Mouse (Mus musculus): ENCODE results near the gene Neurl1a. TPM values are rescaled to one million over a fixed set of nuclear protein-coding genes. Genes with fewer than 3 reads are reported as not detected.

The Neurl1a gene
- polyA plus RNA-seq, 1 experiment from 2014 or later: 3.9 TPM

DNA sequence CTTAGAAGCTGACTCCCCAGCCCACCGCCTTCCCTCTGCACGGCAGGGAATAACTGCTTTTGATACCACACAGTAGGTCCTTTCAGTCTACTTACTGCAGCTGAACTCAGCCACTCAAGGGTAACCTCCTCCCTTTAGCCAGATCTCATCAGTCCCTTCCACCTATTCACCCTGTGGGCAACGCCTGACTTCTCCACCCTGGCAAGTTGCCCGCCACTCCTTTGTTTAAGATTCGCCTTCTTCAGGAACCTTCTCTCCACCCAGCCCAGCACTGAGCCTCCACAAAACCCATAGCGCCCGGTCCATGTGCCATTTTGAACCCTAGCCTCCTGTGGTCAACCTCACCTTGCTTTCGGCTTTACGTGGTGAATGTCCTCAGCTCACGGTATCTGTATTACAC lies 124.5 kb downstream of the Neurl1a start:
- WGBS: 65% methylated on average over 10 of the region's 10 CpGs
- ATAC-seq (ENCODE audit: low FRiP score, low TSS enrichment): peak; percentile 68
- Histone ChIP-seq H3K4me2 (replicated peaks; ENCODE audit: low read depth) (no peak overlapping the region), H3K4me3 (ENCODE audit: low read depth, low read length) (no peak overlapping the region), H3K9me3 (ENCODE audit: control insufficient read depth, low read length) (no peaks in the 10 kb centered on the region), H3K36me3 (ENCODE audit: control insufficient read depth, insufficient read depth, low read length) (peaks cover 8% of the 10 kb centered on the region; the same call in 1 of the 2 replicates), H3K9ac (ENCODE audit: low read length) (no peak overlapping the region; the same call in 1 of the 2 replicates), H3K4me1 (replicated peaks; ENCODE audit: control insufficient read depth, insufficient read depth) (peaks cover 21% of the 10 kb centered on the region), H3K27ac (replicated peaks) (peak overlapping the region; percentile 88), H3K27me3 (ENCODE audit: control insufficient read depth, insufficient read depth, low read length) (no peaks in the 10 kb centered on the region)
- TF ChIP-seq CTCF (IDR thresholded peaks at IDR 0.05; ENCODE audit: low read depth): no peak
- TF ChIP-seq EP300 (optimal IDR thresholded peaks at IDR 0.05): no peak
- peak; percentile 89 for DNase-seq (ENCODE audit: low spot score)

GRCm38 (mm10) chr19:47304170-47304745 lies 125.6 kb downstream of the Neurl1a start:
- Histone ChIP-seq H3K9ac (ENCODE audit: low read length) (no peak overlapping the region), H3K4me2 (replicated peaks; ENCODE audit: low read depth) (no peak overlapping the region), H3K27ac (replicated peaks) (0 out of 2 replicates have a peak overlapping the region, but pooled peaks have one; percentile 13), H3K27me3 (ENCODE audit: control insufficient read depth, insufficient read depth, low read length) (no peaks in the 10 kb centered on the region), H3K36me3 (ENCODE audit: control insufficient read depth, insufficient read depth, low read length) (peaks cover 6% of the 10 kb centered on the region), H3K4me3 (ENCODE audit: low read depth, low read length) (no peak overlapping the region), H3K4me1 (replicated peaks; ENCODE audit: control insufficient read depth, insufficient read depth) (peaks cover 21% of the 10 kb centered on the region), H3K9me3 (ENCODE audit: control insufficient read depth, low read length) (no peaks in the 10 kb centered on the region)
- WGBS: 76% methylated on average over 5 of the region's 5 CpGs
- ATAC-seq (ENCODE audit: low FRiP score, low TSS enrichment): no peak
- TF ChIP-seq CTCF (IDR thresholded peaks at IDR 0.05; ENCODE audit: low read depth) (no peak), EP300 (optimal IDR thresholded peaks at IDR 0.05) (no peak)
- no peak for DNase-seq (ENCODE audit: low spot score)

DNA sequence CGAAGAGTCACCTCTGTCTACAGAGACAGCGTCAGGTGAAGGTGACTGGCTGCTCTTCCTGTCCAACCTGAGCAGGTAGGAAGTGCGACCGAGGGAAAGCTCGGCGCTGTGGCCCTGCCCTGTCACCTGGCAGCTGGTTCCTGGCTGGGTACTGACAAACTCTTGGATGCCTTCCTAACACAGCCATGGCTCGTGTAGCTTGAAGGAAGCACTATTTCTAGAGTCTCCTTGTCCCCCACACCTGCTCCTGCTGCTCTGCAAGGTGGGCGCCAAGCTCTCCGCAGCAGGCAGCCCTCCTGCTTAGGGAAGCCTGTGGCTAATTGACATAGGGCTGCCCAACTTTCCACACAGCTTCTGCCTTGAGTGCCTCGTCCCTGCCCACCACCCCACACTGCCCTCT lies 126.8 kb downstream of the Neurl1a start:
- no peaks in the 10 kb centered on the region for H3K27me3 ChIP-seq (ENCODE audit: control insufficient read depth, insufficient read depth, low read length)
- ATAC-seq (ENCODE audit: low FRiP score, low TSS enrichment): no peak
- H3K36me3 ChIP-seq (ENCODE audit: control insufficient read depth, insufficient read depth, low read length): peaks cover 6% of the 10 kb centered on the region
- WGBS: 73% methylated on average over 10 of the region's 10 CpGs
- TF ChIP-seq CTCF (IDR thresholded peaks at IDR 0.05; ENCODE audit: low read depth) (no peak), EP300 (optimal IDR thresholded peaks at IDR 0.05) (no peak)
- 0 out of 2 replicates have a peak overlapping the region, but pooled peaks have one; percentile 4 for H3K27ac ChIP-seq (replicated peaks)
- H3K4me2 ChIP-seq (replicated peaks; ENCODE audit: low read depth): no peak overlapping the region
- H3K4me3 ChIP-seq (ENCODE audit: low read depth, low read length): no peak overlapping the region
- no peaks in the 10 kb centered on the region for H3K9me3 ChIP-seq (ENCODE audit: control insufficient read depth, low read length)
- no peak for DNase-seq (ENCODE audit: low spot score)
- H3K9ac ChIP-seq (ENCODE audit: low read length): no peak overlapping the region
- peaks cover 21% of the 10 kb centered on the region for H3K4me1 ChIP-seq (replicated peaks; ENCODE audit: control insufficient read depth, insufficient read depth)

- H3K4me3 ChIP-seq (ENCODE audit: low read depth, low read length): no peak overlapping the region
- no peak overlapping the region for H3K4me2 ChIP-seq (replicated peaks; ENCODE audit: low read depth)
- H3K27ac ChIP-seq (replicated peaks): 0 out of 2 replicates have a peak overlapping the region, but pooled peaks have one; percentile 24
- no peak overlapping the region for H3K9ac ChIP-seq (ENCODE audit: low read length)
- peaks cover 6% of the 10 kb centered on the region for H3K36me3 ChIP-seq (ENCODE audit: control insufficient read depth, insufficient read depth, low read length)
- no peaks in the 10 kb centered on the region for H3K9me3 ChIP-seq (ENCODE audit: control insufficient read depth, low read length)
- WGBS: 77% methylated on average over 14 of the region's 14 CpGs
- TF ChIP-seq CTCF (IDR thresholded peaks at IDR 0.05; ENCODE audit: low read depth): no peak
- TF ChIP-seq EP300 (optimal IDR thresholded peaks at IDR 0.05): no peak
- H3K27me3 ChIP-seq (ENCODE audit: control insufficient read depth, insufficient read depth, low read length): no peaks in the 10 kb centered on the region
- DNase-seq (ENCODE audit: low spot score): no peak
- H3K4me1 ChIP-seq (replicated peaks; ENCODE audit: control insufficient read depth, insufficient read depth): peaks cover 21% of the 10 kb centered on the region
- no peak for ATAC-seq (ENCODE audit: low FRiP score, low TSS enrichment)
Measured at GRCm38 (mm10) chr19:47306128-47306916, 127.7 kb downstream of the Neurl1a start.

- H3K36me3 ChIP-seq (ENCODE audit: control insufficient read depth, insufficient read depth, low read length): peaks cover 6% of the 10 kb centered on the region
- H3K9me3 ChIP-seq (ENCODE audit: control insufficient read depth, low read length): no peaks in the 10 kb centered on the region
- H3K4me2 ChIP-seq (replicated peaks; ENCODE audit: low read depth): no peak overlapping the region
- no peak for ATAC-seq (ENCODE audit: low FRiP score, low TSS enrichment)
- H3K27ac ChIP-seq (replicated peaks): 0 out of 2 replicates have a peak overlapping the region, but pooled peaks have one; percentile 24
- no peak for DNase-seq (ENCODE audit: low spot score)
- H3K4me1 ChIP-seq (replicated peaks; ENCODE audit: control insufficient read depth, insufficient read depth): peaks cover 18% of the 10 kb centered on the region
- TF ChIP-seq EP300 (optimal IDR thresholded peaks at IDR 0.05): no peak
- TF ChIP-seq CTCF (IDR thresholded peaks at IDR 0.05; ENCODE audit: low read depth): no peak
- 61% methylated on average over 8 of the region's 8 CpGs for WGBS
- no peak overlapping the region for H3K4me3 ChIP-seq (ENCODE audit: low read depth, low read length)
- no peak overlapping the region for H3K9ac ChIP-seq (ENCODE audit: low read length)
- no peaks in the 10 kb centered on the region for H3K27me3 ChIP-seq (ENCODE audit: control insufficient read depth, insufficient read depth, low read length)
Measured at GRCm38 (mm10) chr19:47306917-47307315, 128.3 kb downstream of the Neurl1a start.

Small RNAs within 50 kb of the gene (microRNA-seq; reads per million reads assigned to microRNA genes)
- not detected for gene Mir6995

Other genes starting within 250 kb of the Neurl1a start
- 3.5 and 4.2 TPM in 2 replicates for gene Ina, start 164.1 kb upstream of the Neurl1a start, polyA plus RNA-seq (2015; fragmentation: Nextera tagmentation; extraction: Ambion mirVana)
- gene Nt5c2, start 163.7 kb upstream of the Neurl1a start, polyA plus RNA-seq (2015; fragmentation: Nextera tagmentation; extraction: Ambion mirVana): 59.4 and 70.9 TPM in 2 replicates
- gene Pcgf6, start 127.9 kb upstream of the Neurl1a start, polyA plus RNA-seq (2015; fragmentation: Nextera tagmentation; extraction: Ambion mirVana): 9.8 and 10.1 TPM in 2 replicates
- 1.6 and 1.8 TPM in 2 replicates for gene Taf5, start 111.1 kb upstream of the Neurl1a start, polyA plus RNA-seq (2015; fragmentation: Nextera tagmentation; extraction: Ambion mirVana)
- 1,643 and 1,847 TPM in 2 replicates for gene Usmg5, start 88.2 kb upstream of the Neurl1a start, polyA plus RNA-seq (2015; fragmentation: Nextera tagmentation; extraction: Ambion mirVana)
- 4.2 TPM in 2 replicates for gene Pdcd11, start 88.1 kb upstream of the Neurl1a start, polyA plus RNA-seq (2015; fragmentation: Nextera tagmentation; extraction: Ambion mirVana)
- gene Calhm2, start 40.5 kb upstream of the Neurl1a start, polyA plus RNA-seq (2015; fragmentation: Nextera tagmentation; extraction: Ambion mirVana): 3.9 and 4.3 TPM in 2 replicates
- not detected in 2 replicates for gene Calhm1, start 34.6 kb upstream of the Neurl1a start, polyA plus RNA-seq (2015; fragmentation: Nextera tagmentation; extraction: Ambion mirVana)
- not detected in 2 replicates for gene Calhm3, start 21.1 kb upstream of the Neurl1a start, polyA plus RNA-seq (2015; fragmentation: Nextera tagmentation; extraction: Ambion mirVana)

All from stomach, postnatal 0 days (tissue).